Mouse (Mus musculus) thymus, adult 2 months (tissue): ENCODE results near the gene Gmcl1.

ENCODE experiments used
- CTCF ChIP-seq: fragments of 200-500 bp; IDR thresholded peaks from 2 replicates; pipeline ENCODE4 v1.5.1; 2012; ENCODE audit warnings: mild to moderate bottlenecking, control low read depth, low read length, moderate library complexity, borderline replicate concordance; ENCODE audit not compliant: control insufficient read depth, poor library complexity, insufficient read depth; ENCODE audit errors: extremely low read depth
- POLR2A ChIP-seq: fragments of 200-500 bp; IDR thresholded peaks from 2 replicates; pipeline ENCODE4 v1.6.1; 2012; ENCODE audit warnings: mild to moderate bottlenecking, low read length, control low read depth, moderate library complexity; ENCODE audit not compliant: control insufficient read depth, poor library complexity, insufficient read depth; ENCODE audit errors: extremely low read depth

GRCm38 (mm10) chr6:86653026-86653425, 80.2 kb downstream of the Gmcl1 start:
- TF ChIP-seq CTCF = no peak
- no peak for TF ChIP-seq POLR2A
